Mouse (Mus musculus): ENCODE measurements around the gene Srpk3.
"Not testable (repeated sequence)": the region's sequence is repeated elsewhere in the genome, so short reads cannot be mapped to it uniquely, and the experiment has no call there.

GRCm38 (mm10) chrX:73739841-73740240 lies 34.4 kb upstream of the Srpk3 start:
- not testable (repeated sequence) for TF ChIP-seq POLR2A (IDR thresholded peaks at IDR 0.05; ENCODE audit: insufficient read depth, low read length); CTCF (IDR thresholded peaks at IDR 0.05; ENCODE audit: low read depth, low read length)

Measured in ES-Bruce4 (cell line).